Mouse (Mus musculus) heart, embryonic 11.5 days (tissue): Measurements from ENCODE around the gene Dip2b. TPM values are rescaled to one million over a fixed set of nuclear protein-coding genes. Genes with fewer than 3 reads are reported as not detected.

Source experiments
- polyA plus RNA-seq: library from polyadenylated mRNA; unstranded; fragments of >200 nt; fragmentation: Nextera tagmentation; extraction: Ambion mirVana; gene quantifications from 2 replicates; pipeline ENCODE4 v1.2.1, GENCODE M21; 2014

The Dip2b gene
- polyA plus RNA-seq, 1 experiment from 2014 or later, result 16.6 TPM

Other genes starting within 250 kb of the Dip2b start
- 24.1 and 27.8 TPM in 2 replicates for gene Lima1, start 163.2 kb upstream of the Dip2b start, polyA plus RNA-seq
- 0.01 and 0.04 TPM in 2 replicates for gene Fam186a, start 71.6 kb upstream of the Dip2b start, polyA plus RNA-seq
- gene Larp4, start 68.6 kb upstream of the Dip2b start, polyA plus RNA-seq, result 35.8 TPM in 2 replicates
- 33.7 and 38.6 TPM in 2 replicates for gene Atf1, start 189.2 kb downstream of the Dip2b start, polyA plus RNA-seq
- gene Tmprss12, start 242.2 kb downstream of the Dip2b start, polyA plus RNA-seq, result not detected in 2 replicates